ENCODE assay signal across 9 mouse cellular contexts in genomic region chr6:51119691-51120302, GRCm38 (mm10).
A peak's percentile ranks its signal among the peaks of the same experiment; 100 is the strongest.
DNase-seq lines count a peak whose midpoint lies in the region; ATAC-seq and TF ChIP-seq lines count a peak whose summit lies in the region.
"Had no signal": no experiment of that assay in that cellular context is flagged by ENCODE, and none has a peak within 500 bp of the region (broad histone marks: within the 10 kb centered on the region; RNA-seq: fewer than 3 reads in every experiment).

No protein-coding gene starts in this region.

- H3K27me3 ChIP-seq in heart, embryonic 11.5 days (ENCODE audit: control insufficient read depth, insufficient read depth, low read length) = no peaks in the 10 kb centered on the region
- H3K27me3 ChIP-seq in Patski = no peaks in the 10 kb centered on the region
- H3K27me3 ChIP-seq in embryonic facial prominence, embryonic 13.5 days = no peaks in the 10 kb centered on the region
- peaks cover 18% of the 10 kb centered on the region for H3K27me3 ChIP-seq in limb, embryonic 13.5 days
- H3K27me3 ChIP-seq: liver, embryonic 15.5 days had no signal

- CTCF ChIA-PET in Patski (lab: Charles Lee) = no interaction called here

- WGBS in heart, embryonic 11.5 days (ENCODE audit: insufficient replicate concordance) = 71% methylated on average over 12 of the region's 12 CpGs
- WGBS in embryonic facial prominence, embryonic 13.5 days = 54% methylated on average over 12 of the region's 12 CpGs
- WGBS in limb, embryonic 13.5 days = 32% methylated on average over 12 of the region's 12 CpGs

- H3K27ac ChIP-seq in heart, embryonic 11.5 days (ENCODE audit: low read depth, low read length) = no peak overlapping the region
- H3K27ac ChIP-seq in embryonic facial prominence, embryonic 13.5 days = peak overlapping the region; percentile 94
- H3K27ac ChIP-seq in limb, embryonic 13.5 days = peak overlapping the region; percentile 63; the same call in 1 of the 2 replicates
- H3K27ac ChIP-seq: liver, embryonic 15.5 days had no signal

- POLR2A ChIA-PET in Patski (lab: Charles Lee) = no interaction called here

- no peaks in the 10 kb centered on the region for H3K9me3 ChIP-seq in heart, embryonic 11.5 days (replicated peaks; ENCODE audit: control insufficient read depth, low read length)
- H3K9me3 ChIP-seq in embryonic facial prominence, embryonic 13.5 days = no peaks in the 10 kb centered on the region
- no peaks in the 10 kb centered on the region for H3K9me3 ChIP-seq in limb, embryonic 13.5 days
- H3K9me3 ChIP-seq: liver, embryonic 15.5 days had no signal

- H3K9ac ChIP-seq in heart, embryonic 11.5 days (ENCODE audit: low read depth, low read length) = no peak overlapping the region
- H3K9ac ChIP-seq in embryonic facial prominence, embryonic 13.5 days = no peak overlapping the region
- no peak overlapping the region for H3K9ac ChIP-seq in limb, embryonic 13.5 days
- H3K9ac ChIP-seq: liver, embryonic 15.5 days had no signal

- no peaks in the 10 kb centered on the region for H3K36me3 ChIP-seq in heart, embryonic 11.5 days (ENCODE audit: control insufficient read depth, insufficient read depth, low read length)
- no peaks in the 10 kb centered on the region for H3K36me3 ChIP-seq in embryonic facial prominence, embryonic 13.5 days
- H3K36me3 ChIP-seq in limb, embryonic 13.5 days = no peaks in the 10 kb centered on the region
- H3K36me3 ChIP-seq: liver, embryonic 15.5 days had no signal

- H3K4me2 ChIP-seq in heart, embryonic 11.5 days = no peak overlapping the region
- no peak overlapping the region for H3K4me2 ChIP-seq in embryonic facial prominence, embryonic 13.5 days
- peak overlapping the region; percentile 16; the same call in 1 of the 2 replicates for H3K4me2 ChIP-seq in limb, embryonic 13.5 days (replicated peaks)
- H3K4me2 ChIP-seq: liver, embryonic 15.5 days had no signal

- in situ Hi-C loops in Patski (cut with MboI; ENCODE audit: low pct_unique_long_range_greater_than_20kb) = no loop called here

- H3K4me3 ChIP-seq in heart, embryonic 11.5 days (ENCODE audit: low read depth, low read length) = no peak overlapping the region
- H3K4me3 ChIP-seq in embryonic facial prominence, embryonic 13.5 days = no peak overlapping the region
- H3K4me3 ChIP-seq in limb, embryonic 13.5 days = no peak overlapping the region
- H3K4me3 ChIP-seq: liver, embryonic 15.5 days had no signal

- TF ChIP-seq CTCF in Patski (IDR thresholded peaks at IDR 0.05) = no peak

- intact Hi-C loops in heart, postnatal 36 days (cut with DNase I) = no loop called here

- H3K4me1 ChIP-seq in heart, embryonic 11.5 days (ENCODE audit: control insufficient read depth, insufficient read depth, low read length) = peaks cover 8% of the 10 kb centered on the region
- H3K4me1 ChIP-seq in embryonic facial prominence, embryonic 13.5 days = peaks cover 46% of the 10 kb centered on the region
- peaks cover 27% of the 10 kb centered on the region for H3K4me1 ChIP-seq in limb, embryonic 13.5 days
- H3K4me1 ChIP-seq: liver, embryonic 15.5 days had no signal

- DNase-seq in heart, postnatal 36 days = peak; percentile 17 to 31
- peak; percentile 12 for DNase-seq in Patski (ENCODE audit: low read depth, low spot score)
- DNase-seq in B cell, adult 2 months = no peak

- no peak for ATAC-seq in heart, embryonic 11.5 days (replicated peaks; ENCODE audit: insufficient number of reproducible peaks, low FRiP score, low TSS enrichment)
- no peak for ATAC-seq in Patski
- no peak for ATAC-seq in embryonic facial prominence, embryonic 13.5 days (ENCODE audit: insufficient number of reproducible peaks, insufficient read depth, low FRiP score, low TSS enrichment, low read depth)
- ATAC-seq in limb, embryonic 13.5 days (ENCODE audit: low FRiP score, low read depth) = no peak; the same call in 1 of the 2 replicates
- no peak for ATAC-seq in megakaryocyte progenitor cell, adult 5-6 weeks (replicated peaks; ENCODE audit: poor library complexity)
- no peak for ATAC-seq in erythroid progenitor cell, adult 5-6 weeks (replicated peaks; ENCODE audit: low FRiP score, poor library complexity, severe bottlenecking)

Comparison
In these comparisons a context has a peak if more than half of its experiments do, and no peak if none do; other contexts are left out.
1. DNase-seq: peak in heart, postnatal 36 days (2 of 2) and Patski (single experiment); none in B cell, adult 2 months (0 of 2).